Mouse (Mus musculus): ENCODE results near the gene Nat10. TPM values are rescaled to one million over a fixed set of nuclear protein-coding genes. Genes with fewer than 3 reads are reported as not detected.

Gene Nat10
- total RNA-seq, 2 experiments from 2014 or later, result 28.3 to 29.5 TPM

DNA sequence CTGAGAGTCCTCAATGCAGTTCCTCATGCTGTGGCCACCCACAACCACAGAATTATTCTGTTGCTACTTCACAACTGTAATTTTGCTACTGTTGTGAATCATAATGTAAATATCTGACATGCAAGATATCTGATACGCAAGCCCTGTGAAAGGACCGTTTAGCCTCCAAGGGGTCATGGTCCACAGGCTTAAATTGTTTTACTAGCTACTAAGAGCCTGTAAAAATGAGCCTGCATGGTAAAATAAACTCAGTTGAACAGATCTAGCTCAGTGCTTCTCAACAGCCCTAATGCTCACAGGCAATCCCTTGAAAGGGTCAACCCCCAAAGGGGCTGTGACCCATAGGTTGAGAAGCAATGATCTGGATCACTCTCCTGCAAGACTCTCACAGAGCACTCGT, 12.0 kb downstream of the Nat10 start:
- no peak for DNase-seq (ENCODE audit: low spot score in 2 of 2)
- intact Hi-C loops (cut with DNase I), result no loop called here

DNA sequence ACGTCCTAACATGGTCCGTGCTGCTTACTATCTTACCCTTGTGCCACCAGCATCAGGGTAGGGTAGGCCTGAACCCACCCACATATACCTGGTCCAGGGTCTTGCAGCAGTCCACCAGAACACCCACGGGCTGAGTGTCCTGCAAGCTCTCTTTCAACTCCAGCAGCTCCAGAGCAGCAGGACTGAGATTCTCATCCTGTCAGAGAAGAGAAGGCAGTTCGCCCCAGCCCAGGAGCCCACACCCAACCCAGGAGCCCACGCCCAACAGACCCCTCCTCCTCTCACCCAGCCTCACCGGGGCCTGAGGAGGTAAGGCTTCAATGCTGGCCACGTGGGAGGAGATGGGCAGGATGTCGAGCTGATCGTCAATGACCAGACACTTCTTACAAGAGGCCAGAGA, 13.2 kb downstream of the Nat10 start:
- no peak for DNase-seq (ENCODE audit: low spot score in 2 of 2)
- intact Hi-C loops (cut with DNase I), result no loop called here

DNA sequence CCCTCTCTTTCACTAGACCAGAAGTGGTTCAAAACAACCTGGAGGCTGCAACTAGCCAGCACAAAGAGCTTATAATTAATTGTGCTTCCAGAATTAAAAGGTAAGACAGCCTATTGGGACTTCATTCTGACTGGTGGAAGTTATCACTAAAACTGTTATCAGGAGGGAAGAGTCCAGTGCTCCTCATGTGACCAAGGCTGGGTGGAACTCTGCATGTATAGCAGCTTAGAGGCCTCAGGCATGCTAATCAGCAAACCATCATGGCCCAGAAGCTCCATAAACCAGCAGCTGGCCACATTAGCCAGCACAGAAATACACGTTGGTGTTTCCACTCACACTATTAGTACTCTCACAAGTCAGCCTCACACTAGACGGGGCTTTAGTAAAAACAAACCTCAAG, 14.3 kb downstream of the Nat10 start:
- no peak for DNase-seq (ENCODE audit: low spot score in 2 of 2)
- intact Hi-C loops (cut with DNase I), result no loop called here

DNA sequence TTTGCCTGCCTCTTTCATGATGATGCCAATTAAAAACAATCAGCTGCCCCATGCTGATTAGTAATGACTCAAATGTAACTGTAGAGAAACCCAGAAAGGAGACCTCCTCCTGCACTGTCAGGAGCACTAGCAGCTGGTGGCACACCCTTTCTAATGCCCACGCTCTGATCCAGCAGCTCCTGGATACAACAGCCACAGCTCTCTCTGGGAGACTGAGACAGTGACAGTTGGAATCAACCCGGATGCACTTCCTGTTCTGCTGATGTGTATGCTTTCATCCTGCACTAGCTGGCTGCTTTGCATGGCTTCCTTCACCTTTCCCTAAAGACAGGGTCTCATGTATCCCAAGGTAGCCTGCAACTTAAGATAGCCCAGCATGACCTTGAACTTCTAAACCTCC, 15.0 kb downstream of the Nat10 start:
- DNase-seq (ENCODE audit: low spot score in 2 of 2), result no peak

DNA sequence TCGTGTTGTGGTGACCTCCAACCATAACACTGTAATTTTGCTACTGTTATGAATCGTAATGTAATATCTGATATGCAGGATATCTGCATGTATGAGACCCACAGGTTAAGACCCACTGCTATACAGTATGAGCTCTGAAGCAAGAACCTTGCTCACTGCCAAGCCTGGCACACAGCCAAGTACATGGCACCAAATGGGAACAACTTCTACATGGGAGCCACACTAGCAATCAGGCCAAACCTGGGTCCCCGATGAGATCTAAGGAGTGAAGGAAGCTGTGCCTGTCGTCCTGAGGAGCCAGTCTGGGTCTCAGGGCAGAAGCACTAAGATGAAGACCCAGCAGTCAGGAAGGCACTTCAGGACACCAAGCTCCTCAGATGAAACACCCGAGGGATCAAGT, 15.6 kb downstream of the Nat10 start:
- DNase-seq (ENCODE audit: low spot score in 2 of 2), result no peak
- intact Hi-C loops (cut with DNase I), result no loop called here

More for the DNA sequence above, 15.0 kb downstream of the Nat10 start:
- intact Hi-C loops (cut with DNase I), result no loop called here

DNA sequence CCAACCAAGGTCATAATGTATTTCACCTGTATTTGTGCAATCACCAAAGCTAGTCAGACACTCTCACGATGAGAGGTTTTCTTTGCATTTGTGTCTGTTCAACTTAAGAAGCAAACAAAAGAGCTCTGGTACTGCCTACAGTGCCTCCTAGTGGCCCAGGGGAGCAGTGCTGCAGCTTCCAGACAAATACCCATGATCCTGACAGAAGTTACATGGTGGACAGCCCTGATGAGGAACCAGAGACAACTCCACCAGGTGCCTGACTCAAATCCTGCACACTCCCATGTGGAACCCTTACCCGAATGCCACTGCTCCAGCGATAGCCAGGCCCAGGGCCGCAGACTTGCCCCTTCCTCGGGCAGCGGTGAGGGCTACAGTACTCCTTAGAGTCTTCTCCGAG, 17.1 kb downstream of the Nat10 start:
- peak; percentile 68 to 78 for DNase-seq (ENCODE audit: low spot score in 2 of 2)
- intact Hi-C loops (cut with DNase I), result no loop called here

DNA sequence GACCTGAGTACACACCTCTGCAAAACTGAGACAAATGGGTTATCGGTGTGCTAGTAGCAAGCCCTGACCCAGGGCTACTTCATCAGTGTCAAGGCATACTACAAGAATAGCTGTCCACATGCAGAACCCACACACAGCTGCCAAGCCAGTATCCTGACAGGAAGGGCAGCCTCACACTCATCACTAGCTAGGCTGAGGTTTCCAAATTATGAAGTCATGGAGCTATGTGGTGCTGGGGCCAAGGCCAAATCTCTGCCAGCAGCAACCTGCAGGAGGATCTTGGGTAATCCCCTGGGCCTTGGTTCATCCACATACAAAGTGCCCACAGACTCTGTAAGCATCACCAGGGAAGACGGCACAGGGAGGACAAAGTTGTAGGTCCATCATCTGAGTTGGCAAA, 17.5 kb downstream of the Nat10 start:
- intact Hi-C loops (cut with DNase I), result no loop called here
- DNase-seq (ENCODE audit: low spot score in 2 of 2), result no peak

DNA sequence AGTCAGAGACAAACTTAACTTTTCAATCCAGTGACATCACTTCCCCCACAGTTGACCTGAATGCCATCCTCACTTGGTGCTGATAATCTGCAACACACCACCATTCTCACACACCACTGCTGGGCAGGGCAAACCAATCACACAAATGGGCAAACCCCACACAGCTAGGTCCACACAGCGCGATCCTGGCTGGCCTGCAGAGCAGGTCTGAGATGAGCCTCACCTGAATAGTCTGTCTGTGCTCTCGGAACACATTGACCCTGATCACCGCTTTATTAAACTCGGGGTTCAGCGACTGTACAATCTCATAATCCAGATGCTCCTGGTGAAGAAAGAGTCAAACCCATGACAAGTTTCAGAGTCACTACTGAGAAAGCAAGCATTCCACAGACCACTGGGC, 18.2 kb downstream of the Nat10 start:
- DNase-seq (ENCODE audit: low spot score in 2 of 2), result no peak
- intact Hi-C loops (cut with DNase I), result no loop called here

DNA sequence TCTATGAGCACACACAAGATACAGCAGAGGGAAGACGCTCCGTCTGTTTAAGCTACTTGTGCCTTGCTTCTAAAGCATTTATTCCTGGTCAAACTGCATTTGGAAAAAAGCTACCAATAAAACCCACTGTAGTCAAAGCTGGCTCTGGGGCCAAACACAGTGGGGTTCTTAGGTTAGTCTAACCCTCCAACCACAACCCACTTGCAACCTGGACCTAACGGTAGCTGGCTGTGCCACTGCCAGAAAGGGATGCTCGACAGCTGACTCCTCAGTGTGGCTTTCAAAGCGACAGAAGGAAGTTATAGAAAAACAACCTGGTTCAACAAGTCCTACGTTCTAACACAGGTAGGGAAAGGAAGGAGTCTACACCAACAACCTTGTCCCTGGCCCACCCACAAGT, 29.6 kb downstream of the Nat10 start:
- intact Hi-C loops (cut with DNase I), result no loop called here
- no peak for DNase-seq (ENCODE audit: low spot score in 2 of 2)

DNA sequence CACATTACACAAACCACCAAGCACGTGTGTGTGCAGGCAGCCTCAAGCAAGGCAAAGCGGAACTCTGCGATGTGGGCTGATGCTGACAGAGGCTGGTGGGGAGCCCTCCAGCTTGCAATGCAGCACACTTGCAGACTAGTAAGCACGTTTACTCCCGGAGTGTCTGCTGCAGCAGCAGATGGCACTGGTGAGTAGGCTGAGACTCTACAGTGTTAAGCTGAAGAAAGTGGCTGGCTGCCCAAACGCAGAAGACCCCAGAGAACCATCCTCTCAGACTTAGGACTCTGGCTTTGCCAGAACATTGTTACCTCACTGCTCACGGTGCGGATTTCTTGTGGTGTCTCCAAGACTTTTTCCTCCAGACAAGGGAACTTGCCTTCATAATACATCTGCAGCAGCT, 30.1 kb downstream of the Nat10 start:
- DNase-seq (ENCODE audit: low spot score in 2 of 2), result peak; percentile 73 to 84
- intact Hi-C loops (cut with DNase I), result no loop called here

DNA sequence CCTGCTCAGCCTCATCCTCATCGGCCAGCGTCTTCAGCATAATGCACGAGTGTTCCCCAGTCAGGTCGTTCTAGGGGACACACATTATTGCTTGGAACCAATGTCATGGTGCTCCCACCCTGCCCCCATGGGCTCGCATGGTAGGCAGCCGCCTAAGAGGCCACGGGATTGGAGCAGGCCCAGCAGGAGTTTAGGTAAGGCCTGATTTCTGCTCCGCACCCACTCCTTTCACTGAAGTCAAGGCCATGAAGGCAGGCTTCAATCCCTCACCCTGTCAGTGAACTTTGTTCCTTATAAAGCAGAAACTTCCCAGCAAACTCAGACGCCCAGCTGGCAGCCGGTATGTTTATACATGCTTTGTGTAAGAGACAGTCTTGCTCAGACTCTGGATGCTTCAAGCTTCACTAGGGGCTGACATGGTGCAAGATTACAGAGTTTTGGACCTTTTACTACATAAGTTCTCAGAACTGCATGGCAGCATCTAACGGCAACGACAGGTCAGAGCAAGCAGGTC, 33.0 kb downstream of the Nat10 start:
- intact Hi-C loops (cut with DNase I), result no loop called here

DNA sequence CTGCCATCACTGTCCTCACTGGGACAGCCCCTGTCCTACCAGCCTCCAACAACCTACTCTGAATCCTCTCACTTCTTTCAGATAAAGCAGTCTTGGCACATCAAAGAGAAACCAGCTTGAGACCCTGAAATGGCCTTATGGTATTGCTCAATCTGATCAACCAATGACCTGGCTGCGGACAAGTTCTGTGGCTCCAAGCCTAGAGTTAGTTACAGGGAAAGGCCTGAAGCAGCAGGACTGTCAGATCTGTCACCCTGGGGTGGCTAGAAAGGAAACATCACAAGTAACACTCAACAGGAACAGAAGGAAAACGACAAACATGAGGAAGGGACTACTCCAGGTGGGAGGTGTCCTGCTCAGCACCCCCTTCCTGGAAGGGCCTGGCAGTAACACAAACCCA, 36.5 kb downstream of the Nat10 start:
- intact Hi-C loops (cut with DNase I), result no loop called here
- DNase-seq (ENCODE audit: low spot score in 2 of 2), result no peak

More for the DNA sequence above, 33.0 kb downstream of the Nat10 start:
- no peak for DNase-seq (ENCODE audit: low spot score in 2 of 2)

DNA sequence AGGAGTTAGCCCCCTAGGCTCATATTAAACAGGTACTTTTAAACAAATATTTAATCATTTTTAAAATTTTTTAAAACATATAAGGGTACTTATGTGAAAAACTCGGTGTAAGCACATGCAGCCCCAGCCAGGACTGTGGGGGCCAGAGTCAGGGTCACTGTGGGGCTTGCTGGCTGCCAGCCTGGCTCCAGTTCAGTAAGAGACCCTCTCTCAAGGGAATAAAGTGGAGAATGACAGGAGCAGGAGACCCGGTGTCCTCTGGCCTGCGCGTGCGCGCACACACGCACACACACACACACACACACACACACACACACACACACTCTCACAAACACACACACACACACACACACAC, 41.8 kb downstream of the Nat10 start:
- DNase-seq (ENCODE audit: low spot score in 2 of 2), result no peak
- intact Hi-C loops (cut with DNase I), result loop anchor here (2.0 to 10.0 kb wide), 2 partner anchors 154 to 264 kb away; no protein-coding TSS in a partner anchor

DNA sequence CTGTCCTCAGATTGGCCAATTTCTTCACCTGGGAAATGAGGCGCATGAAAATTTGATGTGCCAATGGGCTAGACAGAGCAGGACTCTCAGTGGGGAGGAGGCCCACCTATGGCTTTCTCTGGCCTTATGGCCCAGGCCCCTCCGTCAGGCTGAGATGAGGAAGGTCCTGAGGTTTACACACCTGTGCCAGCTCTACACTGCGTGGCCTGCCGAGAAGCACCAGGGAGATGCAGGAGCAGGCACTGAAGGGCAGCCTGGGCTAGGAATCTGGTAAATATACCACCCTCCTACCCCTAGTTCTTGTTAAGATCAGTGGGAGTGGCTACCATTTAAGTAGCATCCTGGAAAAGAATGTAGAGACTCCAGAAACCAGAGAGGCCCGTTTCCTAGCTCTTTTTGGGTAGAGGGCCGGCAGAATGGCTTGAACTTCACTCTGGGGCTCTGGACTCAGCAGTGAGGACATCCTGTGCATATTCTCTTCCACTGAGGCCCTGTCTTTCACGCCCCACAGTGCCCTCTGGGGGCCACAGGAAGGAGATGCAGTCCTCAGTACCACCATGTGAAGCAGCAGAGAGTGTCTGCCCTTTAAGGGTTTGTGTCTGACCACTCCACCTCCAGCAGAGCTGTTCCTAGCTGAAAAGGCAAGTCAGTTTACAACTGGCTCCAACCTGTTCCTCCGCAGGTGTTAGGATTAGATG, 42.3 kb downstream of the Nat10 start:
- intact Hi-C loops (cut with DNase I), result loop anchor here (2.0 to 10.0 kb wide), 2 partner anchors 154 to 264 kb away; no protein-coding TSS in a partner anchor
- peak; percentile 68 to 76 for DNase-seq (ENCODE audit: low spot score in 2 of 2)

DNA sequence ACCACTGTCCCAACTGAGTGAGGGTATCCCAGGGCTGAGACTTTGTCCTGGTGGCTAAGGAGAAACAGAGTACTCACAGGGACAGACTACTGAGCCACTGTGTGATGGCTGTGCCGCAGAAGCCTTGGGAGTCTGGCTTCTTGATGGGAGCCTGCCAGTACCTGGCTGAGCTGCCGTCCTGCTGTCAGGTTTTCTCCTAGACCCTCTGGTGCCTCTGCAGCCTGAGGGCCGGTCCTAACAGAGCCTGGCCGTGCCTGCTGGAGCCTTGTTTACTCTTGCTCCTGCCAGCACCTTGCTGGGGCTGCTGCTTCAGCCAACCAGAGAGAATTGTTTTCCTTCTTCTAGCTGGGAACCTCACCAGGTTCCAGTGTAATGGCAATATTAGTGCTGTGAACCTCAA, 46.7 kb downstream of the Nat10 start:
- intact Hi-C loops (cut with DNase I), result loop anchor here (10.0 kb wide), 1 partner anchor 260 kb away; no protein-coding TSS in a partner anchor
- DNase-seq (ENCODE audit: low spot score in 2 of 2), result no peak

DNA sequence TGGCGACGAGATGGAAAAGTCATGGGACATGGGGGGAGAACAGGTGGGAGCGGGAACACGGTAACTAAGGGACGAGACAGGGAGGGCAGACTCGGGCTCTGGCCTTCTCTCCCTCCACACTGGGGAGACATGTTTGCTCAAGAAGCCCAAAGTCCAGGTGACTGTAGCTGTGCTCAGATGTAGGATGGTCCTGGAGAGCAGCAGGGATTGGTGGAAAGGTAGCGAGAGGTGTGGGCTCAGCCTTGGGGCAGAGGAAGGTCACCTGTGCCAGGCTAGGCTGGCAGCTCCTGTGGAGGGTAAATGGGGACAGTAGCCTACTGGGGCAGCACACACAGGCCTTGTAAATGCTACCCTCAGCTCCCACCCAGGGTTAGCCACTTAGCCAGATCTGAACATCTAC, 47.2 kb downstream of the Nat10 start:
- DNase-seq (ENCODE audit: low spot score in 2 of 2), result no peak
- intact Hi-C loops (cut with DNase I), result loop anchor here (10.0 kb wide), 1 partner anchor 259 kb away; no protein-coding TSS in a partner anchor

DNA sequence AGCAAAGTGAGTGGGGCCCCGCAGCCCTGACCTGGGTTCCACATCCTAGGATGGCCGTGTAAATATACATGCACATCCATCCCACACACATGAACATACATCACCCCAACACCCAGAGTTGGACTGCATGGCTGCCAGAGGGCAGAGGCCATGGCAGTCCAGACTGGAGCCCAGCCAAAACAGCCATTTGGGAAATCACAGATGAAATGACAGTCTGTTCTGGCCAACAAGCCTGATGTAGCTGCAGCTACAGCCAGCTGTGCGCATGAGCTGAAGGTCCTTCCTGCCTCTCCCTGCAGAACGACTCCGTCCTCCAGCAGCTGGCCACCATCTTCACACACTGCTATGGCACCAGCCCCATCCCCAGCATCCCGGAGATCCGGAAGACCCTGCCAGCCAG, 50.2 kb downstream of the Nat10 start:
- DNase-seq (ENCODE audit: low spot score in 2 of 2), result no peak
- intact Hi-C loops (cut with DNase I), result loop anchor here (10.0 kb wide), 1 partner anchor 256 kb away; no protein-coding TSS in a partner anchor

DNA sequence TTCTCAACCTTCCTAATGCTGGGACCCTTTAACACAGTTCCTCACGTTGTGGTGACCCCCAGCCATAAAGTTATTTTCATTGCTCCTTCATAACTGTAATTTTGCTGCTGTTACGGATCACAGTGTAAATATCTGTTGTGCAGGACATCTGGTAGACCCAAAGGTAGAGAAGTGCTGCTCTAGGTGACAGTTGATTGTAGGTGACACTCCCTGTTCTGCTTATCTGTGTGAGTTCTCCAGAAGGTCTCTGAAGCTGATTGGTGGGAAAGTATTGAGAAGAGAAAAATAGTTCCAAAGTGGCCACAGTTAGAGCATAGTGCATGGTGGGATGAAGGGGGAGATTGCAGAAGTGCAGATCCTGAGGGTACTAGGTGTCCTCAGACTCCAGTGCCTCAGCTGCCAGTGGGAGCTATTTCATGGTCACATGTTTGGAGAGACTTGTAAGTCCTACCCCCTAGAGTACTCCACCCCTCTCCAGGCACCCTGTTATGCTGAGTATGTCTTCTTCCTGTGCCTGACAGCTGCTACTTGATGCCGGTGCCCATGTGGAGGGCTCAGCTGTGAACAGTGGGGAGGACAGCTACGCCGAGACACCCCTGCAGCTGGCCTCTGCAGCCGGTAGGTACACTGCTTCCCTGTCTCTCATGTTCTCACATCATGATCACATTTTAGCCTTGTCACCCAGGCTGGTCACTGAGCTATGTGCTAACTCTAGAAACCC, 53.9 kb downstream of the Nat10 start:
- intact Hi-C loops (cut with DNase I), result no loop called here

DNA sequence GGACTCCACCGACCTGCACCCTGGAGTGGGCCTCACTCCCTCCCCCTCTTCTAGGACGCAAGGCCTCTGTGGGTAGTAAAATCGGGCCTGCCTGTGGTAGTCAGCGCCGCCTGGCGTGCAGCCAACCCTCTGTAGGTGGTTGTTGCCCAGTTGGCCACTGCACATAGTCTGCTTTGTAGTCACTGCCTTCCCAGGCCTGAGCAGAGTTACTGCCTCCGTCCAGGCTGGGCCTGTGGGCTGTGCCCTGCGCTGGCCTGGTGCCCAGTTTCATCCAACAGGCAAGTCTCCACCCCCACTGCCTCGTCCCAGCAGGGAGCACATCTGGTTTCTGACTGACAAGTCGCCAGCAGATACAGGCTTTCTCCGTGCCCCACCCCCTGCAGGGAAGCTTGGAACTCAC, 54.8 kb downstream of the Nat10 start:
- intact Hi-C loops (cut with DNase I), result no loop called here
- peak; percentile 61 to 62 for DNase-seq (ENCODE audit: low spot score in 2 of 2)

More for the DNA sequence above, 53.9 kb downstream of the Nat10 start:
- no peak for DNase-seq (ENCODE audit: low spot score in 2 of 2)

DNA sequence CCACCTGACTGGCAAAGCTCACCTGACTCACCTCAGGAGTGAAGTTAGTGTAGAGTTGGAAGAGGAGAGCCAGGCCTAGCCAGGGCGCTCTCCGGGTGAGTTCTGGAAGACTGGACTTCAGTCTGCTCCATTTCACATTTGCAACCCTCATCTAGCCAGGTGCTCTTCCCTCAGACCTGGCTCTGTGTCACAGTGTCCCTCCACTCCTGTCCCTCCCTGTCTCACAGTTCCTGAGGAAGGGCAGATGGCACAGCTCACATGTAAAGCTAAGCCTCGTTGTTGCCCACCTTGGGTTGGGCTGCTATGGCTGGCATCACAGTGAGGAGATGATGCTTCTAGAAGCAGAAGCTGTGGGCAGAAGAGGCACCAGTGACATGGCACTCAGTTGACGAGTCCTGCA, 55.2 kb downstream of the Nat10 start:
- DNase-seq (ENCODE audit: low spot score in 2 of 2), result no peak
- intact Hi-C loops (cut with DNase I), result no loop called here

DNA sequence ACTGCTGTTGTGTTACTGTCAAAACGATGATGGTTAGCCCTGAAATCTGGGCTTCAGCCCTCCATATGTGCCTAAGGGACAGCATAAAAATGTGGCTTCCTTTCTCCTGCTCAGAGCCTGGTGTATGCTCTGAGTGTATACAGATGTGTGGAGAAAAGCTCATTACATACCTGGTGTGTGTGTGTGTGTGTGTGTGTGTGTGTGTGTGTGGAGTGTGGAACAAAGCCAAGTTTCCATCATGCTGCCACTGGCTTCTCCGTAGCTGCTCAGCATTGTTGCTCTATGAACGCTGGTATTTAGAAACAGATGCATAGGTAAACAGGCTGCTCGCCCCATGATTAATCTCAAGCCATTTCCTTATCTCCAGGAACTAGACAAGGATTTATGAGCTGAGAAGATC, 57.2 kb downstream of the Nat10 start:
- no peak for DNase-seq (ENCODE audit: low spot score in 2 of 2)
- intact Hi-C loops (cut with DNase I), result no loop called here

Data from left cerebral cortex, postnatal 14 days (tissue).